Mouse (Mus musculus): ENCODE results near the gene Gm21915.

The Gm21915 gene

DNA sequence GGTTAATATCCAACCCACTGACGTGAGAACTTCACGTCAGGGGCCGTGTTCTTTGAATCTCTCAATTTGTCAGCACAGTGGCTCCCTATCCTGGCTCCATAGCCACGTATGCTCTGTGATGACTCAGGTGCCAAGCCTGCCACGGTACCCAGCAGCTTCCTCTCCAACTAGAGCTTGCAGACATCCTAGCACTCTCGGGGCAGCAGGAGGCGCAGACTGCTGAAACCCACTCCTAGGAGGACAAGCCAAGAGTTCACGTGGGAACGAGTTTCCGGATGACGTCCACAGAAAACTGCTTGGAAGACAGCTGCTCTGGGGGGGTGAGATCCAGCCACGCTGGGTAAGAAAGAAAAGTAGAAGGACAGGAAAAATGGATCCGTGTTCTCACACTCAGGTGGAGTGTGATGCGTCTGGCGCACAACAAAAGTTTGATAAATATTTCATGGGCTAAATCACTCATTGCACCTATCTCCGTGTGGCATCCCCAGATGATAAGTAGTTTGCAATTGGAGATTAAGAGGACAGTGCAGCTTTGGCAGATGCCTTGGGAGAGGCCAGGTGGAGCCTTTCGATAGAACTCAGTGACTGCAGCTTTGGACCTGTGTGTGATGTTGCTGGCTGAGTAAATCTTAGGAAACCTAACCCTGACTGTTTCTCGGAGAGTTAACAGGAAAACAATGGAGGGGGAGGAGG is 46.9 kb downstream of the Gm21915 start:
- peak; percentile 9 for DNase-seq (ENCODE audit: low spot score)

DNA sequence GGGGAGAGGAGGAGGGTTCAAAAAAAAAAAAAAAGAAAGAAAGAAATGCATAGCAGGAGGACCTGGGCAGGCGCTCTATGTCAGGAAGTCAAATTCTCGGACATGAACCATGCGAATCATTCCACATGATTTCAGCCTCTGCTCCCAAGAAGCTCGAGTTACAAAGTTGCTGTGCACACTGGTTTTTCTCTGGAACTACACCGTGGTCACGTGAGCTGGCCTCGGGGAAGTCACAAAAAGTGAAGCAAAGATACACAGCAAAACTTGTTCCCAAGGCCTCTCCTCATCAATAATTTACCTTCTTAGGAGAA is 47.4 kb downstream of the Gm21915 start:
- DNase-seq (ENCODE audit: low spot score): no peak

All from lung, postnatal 25 days (tissue).